Mouse (Mus musculus) liver, adult 2 months (tissue): ENCODE data around the gene Ipp.

Source experiments
- CTCF ChIP-seq: fragments of 200-500 bp; IDR thresholded peaks from 2 replicates; pipeline ENCODE4 v1.5.1; 2011; ENCODE audit warnings: low read depth, low read length, control low read depth
- POLR2A ChIP-seq: fragments of 200-500 bp; IDR thresholded peaks from 2 replicates; pipeline ENCODE4 v1.6.1; 2011; ENCODE audit warnings: low read length, control low read depth; ENCODE audit not compliant: insufficient read depth; ENCODE audit errors: extremely low read depth

GRCm38 (mm10) chr4:116491119-116491536, 16.2 kb upstream of the Ipp start:
- no peak for TF ChIP-seq CTCF
- TF ChIP-seq POLR2A, result no peak
